Mouse (Mus musculus) lung, postnatal 0 days (tissue): ENCODE measurements at regions not wholly inside any gene's neighbourhood (a gene's known extent, or its start where the extent isn't known, plus 50 kb on each side); places are given as distances from the start of the nearest gene placed in this dataset.

Source experiments
- ATAC-seq: fragments of 200-750 bp; cut with Nextera tagmentation; 2 replicates; pipeline ENCODE4 v1.8.0; 2017; ENCODE audit warnings: moderate library complexity
- DNase-seq: peaks from one replicate; pipeline ENCODE4 v3.0.0-alpha.2; 2016; ENCODE audit warnings: low spot score
- H3K27ac ChIP-seq: fragments of 300-500 bp; sonication (generic); 2 replicates; pipeline ENCODE4 v1.5.1; 2014; ENCODE audit warnings: antibody characterized with exemption, mild to moderate bottlenecking, low read length, mixed read lengths
- H3K27me3 ChIP-seq: fragments of 300-500 bp; sonication (generic); replicated peaks from 2 replicates; pipeline ENCODE4 v1.6.1; 2014; ENCODE audit warnings: low read length, mixed read lengths; ENCODE audit not compliant: insufficient read depth
- H3K36me3 ChIP-seq: fragments of 300-500 bp; sonication (generic); 2 replicates; pipeline ENCODE4 v1.6.1; 2014; ENCODE audit warnings: low read length, mixed read lengths; ENCODE audit not compliant: insufficient read depth
- H3K4me1 ChIP-seq: fragments of 300-500 bp; sonication (generic); 2 replicates; pipeline ENCODE4 v1.6.1; 2014; ENCODE audit warnings: antibody characterized with exemption, low read depth, low read length, mixed read lengths; ENCODE audit not compliant: insufficient read depth
- H3K4me2 ChIP-seq: fragments of 300-500 bp; sonication (generic); replicated peaks from 2 replicates; pipeline ENCODE4 v1.6.1; 2014; ENCODE audit warnings: low read depth, mild to moderate bottlenecking, low read length, moderate library complexity, mixed read lengths
- H3K4me3 ChIP-seq: fragments of 300-500 bp; sonication (generic); 2 replicates; pipeline ENCODE4 v1.5.1; 2014; ENCODE audit warnings: low read depth, low read length
- H3K9ac ChIP-seq: fragments of 300-500 bp; sonication (generic); replicated peaks from 2 replicates; pipeline ENCODE4 v1.6.1; 2014; ENCODE audit warnings: low read depth, mild to moderate bottlenecking
- H3K9me3 ChIP-seq: fragments of 300-500 bp; sonication (generic); 2 replicates; pipeline ENCODE4 v1.6.1; 2016; ENCODE audit warnings: low read length, mixed read lengths
- CTCF ChIP-seq: IDR thresholded peaks from 2 replicates; pipeline ENCODE4 v1.5.1; 2016; ENCODE audit warnings: antibody characterized with exemption, mild to moderate bottlenecking
- EP300 ChIP-seq: IDR thresholded peaks from 2 replicates; pipeline ENCODE4 v1.6.1; 2016; ENCODE audit warnings: antibody characterized with exemption, mild to moderate bottlenecking, control low read depth
- WGBS: fragments of 180-500 bp; shearing (Covaris S2); extraction: QIAGEN DNeasy Blood & Tissue Kit; methylation state at CpG from one replicate; pipeline ENCODE4 v1.1.7; 2014; 5-methylcytosine and 5-hydroxymethylcytosine counted together

DNA sequence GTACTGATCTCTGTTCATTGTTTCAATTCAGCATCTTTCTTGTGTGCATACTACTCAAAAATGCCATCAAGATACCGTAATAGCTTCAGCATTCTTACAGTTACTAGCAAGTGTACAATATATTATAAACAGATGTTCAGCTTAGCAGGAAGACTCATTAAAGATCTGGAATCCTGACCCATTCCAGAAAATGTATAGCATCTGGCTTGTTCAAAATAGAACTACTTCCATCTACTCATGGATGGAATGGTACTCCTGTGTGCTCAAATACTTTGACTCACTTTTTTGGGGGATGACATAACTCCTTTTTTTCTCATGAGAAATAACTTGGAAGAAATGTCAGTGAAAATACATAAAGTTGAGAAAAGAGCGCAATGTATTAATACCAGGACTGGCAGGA is 291.2 kb upstream of the Manea start:
- TF ChIP-seq CTCF (no peak), EP300 (no peak)
- no peaks in the 10 kb centered on the region for H3K36me3 ChIP-seq
- H3K4me1 ChIP-seq, result no peaks in the 10 kb centered on the region
- no peaks in the 10 kb centered on the region for H3K9me3 ChIP-seq
- no peaks in the 10 kb centered on the region for H3K27me3 ChIP-seq
- no peak for ATAC-seq
- no peak overlapping the region for H3K4me3 ChIP-seq
- WGBS, result 85% methylated on average over 2 of the region's 2 CpGs
- no peak for DNase-seq
- H3K9ac ChIP-seq, result no peak overlapping the region
- no peak overlapping the region for H3K4me2 ChIP-seq
- H3K27ac ChIP-seq, result no peak overlapping the region

DNA sequence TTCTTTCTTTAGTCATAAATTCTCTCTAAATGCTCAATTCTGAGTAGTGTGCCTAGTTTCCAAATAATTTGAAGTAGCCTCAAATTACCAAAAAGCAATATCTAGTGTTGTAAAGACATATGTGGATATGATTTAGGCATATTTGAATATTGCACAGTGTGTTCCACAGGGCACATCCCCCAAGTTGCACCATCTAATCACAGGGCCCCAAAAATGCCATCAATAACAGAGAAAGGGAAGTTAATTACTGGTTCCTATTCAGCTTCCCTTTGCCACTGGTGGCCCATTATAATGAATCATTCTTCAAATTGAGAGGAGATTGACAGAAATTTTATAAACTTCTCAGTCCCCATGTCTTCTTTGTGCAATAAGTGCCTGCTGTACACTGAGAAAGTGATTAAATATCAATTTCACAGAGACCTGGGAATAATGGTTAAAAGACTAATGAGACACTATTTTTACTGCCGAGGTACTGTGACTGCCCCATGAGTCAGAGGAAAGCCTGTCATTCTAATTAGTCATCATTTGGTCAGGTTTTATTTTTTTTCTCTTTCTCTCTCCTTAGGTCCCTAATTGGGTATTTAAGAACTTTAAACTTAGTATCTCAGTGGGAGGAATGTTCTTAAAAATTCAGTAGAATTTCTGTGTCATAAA is 284.0 kb upstream of the Manea start:
- H3K9me3 ChIP-seq, result no peaks in the 10 kb centered on the region
- no peak overlapping the region for H3K27ac ChIP-seq
- WGBS, result 50% methylated on average over 1 of the region's 1 CpGs
- H3K27me3 ChIP-seq, result no peaks in the 10 kb centered on the region
- H3K4me3 ChIP-seq, result no peak overlapping the region
- no peak overlapping the region for H3K9ac ChIP-seq
- H3K4me1 ChIP-seq, result no peaks in the 10 kb centered on the region
- no peak for TF ChIP-seq CTCF
- no peaks in the 10 kb centered on the region for H3K36me3 ChIP-seq
- H3K4me2 ChIP-seq, result no peak overlapping the region
- ATAC-seq, result no peak
- no peak for DNase-seq

DNA sequence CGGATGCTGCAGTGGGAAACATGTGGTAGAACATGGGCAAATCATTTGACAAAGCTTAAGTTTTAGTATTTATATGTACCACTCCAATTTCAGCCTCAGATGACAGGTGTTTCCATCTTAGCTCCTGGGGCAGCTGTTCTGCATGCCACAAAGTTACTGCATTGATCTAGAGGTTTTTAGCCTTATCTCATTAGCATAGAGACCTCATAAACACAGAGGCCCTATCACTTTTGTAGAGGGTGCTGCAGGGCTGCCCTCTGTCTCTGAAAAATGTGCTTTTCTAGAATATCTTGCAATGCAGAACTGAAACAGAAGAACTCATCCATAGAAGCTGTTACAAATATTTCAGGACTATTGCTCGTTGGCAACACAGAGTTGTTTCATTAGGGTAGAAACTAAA is 283.0 kb upstream of the Manea start:
- Histone ChIP-seq H3K9me3 (no peaks in the 10 kb centered on the region), H3K4me2 (no peak overlapping the region), H3K27me3 (no peaks in the 10 kb centered on the region), H3K4me3 (no peak overlapping the region), H3K27ac (no peak overlapping the region), H3K9ac (no peak overlapping the region), H3K36me3 (no peaks in the 10 kb centered on the region), H3K4me1 (no peaks in the 10 kb centered on the region)
- no peak for ATAC-seq
- 57% methylated on average over 2 of the region's 2 CpGs for WGBS
- DNase-seq, result no peak
- TF ChIP-seq CTCF, result no peak
- no peak for TF ChIP-seq EP300

DNA sequence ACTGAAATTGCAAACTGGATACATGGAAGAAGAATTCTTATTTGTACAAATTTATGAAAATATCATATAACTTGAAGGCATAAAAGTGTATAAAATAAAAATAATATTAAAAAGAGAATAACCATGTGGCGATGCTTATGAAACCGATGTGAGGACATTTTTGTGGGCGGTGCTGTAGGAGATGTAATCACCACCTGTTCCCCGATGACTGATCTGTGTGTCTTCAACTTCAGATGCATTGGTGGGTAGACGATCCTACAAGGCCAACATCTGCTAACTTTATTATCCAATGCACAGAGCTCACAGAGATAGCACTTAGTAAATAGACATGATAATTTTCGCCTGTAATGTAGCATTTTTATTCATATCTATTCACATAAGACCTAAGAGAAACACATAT is 281.1 kb upstream of the Manea start:
- Histone ChIP-seq H3K27me3 (no peaks in the 10 kb centered on the region), H3K9me3 (no peaks in the 10 kb centered on the region), H3K4me3 (no peak overlapping the region), H3K9ac (no peak overlapping the region), H3K4me1 (no peaks in the 10 kb centered on the region), H3K27ac (no peak overlapping the region), H3K36me3 (no peaks in the 10 kb centered on the region), H3K4me2 (no peak overlapping the region)
- TF ChIP-seq CTCF (no peak), EP300 (no peak)
- no peak for ATAC-seq
- no peak for DNase-seq
- 79% methylated on average over 6 of the region's 6 CpGs for WGBS

DNA sequence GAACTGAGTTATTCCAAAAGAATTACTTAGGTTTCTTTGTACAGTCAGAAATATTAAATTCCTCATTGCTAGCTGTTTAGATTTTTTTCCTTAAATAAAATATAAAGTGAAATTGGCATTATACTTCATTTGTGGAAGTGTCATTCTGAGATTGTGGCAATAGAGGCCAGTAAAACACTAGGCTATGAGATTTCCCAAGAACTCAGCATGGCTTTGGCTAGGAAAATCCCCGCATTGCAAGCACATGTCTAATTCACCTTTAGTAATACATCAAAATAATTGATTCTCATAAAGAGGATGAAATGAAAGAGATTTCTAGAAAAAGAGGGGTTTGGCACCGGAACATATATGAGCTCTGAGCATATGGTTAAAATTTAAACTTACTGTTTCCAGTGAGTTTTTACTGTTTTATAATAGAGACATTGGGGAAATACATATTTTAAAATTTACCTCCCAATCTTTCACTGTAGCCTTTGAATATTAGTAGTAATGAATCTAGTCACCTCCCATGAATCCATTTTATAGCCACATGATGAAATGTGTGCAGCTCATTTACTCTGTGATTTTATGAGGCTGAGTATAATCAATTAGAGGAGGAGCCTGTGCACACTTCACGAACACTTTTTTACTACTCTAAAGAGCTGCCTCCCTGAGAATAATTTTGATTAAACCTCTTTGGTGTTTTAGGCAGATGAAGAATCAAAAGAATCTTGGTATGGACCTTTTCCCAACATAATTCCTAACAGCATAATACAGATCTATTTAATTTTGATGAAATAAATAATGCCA is 242.6 kb upstream of the Manea start:
- H3K27ac ChIP-seq, result no peak overlapping the region
- ATAC-seq (no peak), DNase-seq (no peak)
- no peaks in the 10 kb centered on the region for H3K27me3 ChIP-seq
- no peak overlapping the region for H3K4me3 ChIP-seq
- no peak overlapping the region for H3K4me2 ChIP-seq
- no peak overlapping the region for H3K9ac ChIP-seq
- no peaks in the 10 kb centered on the region for H3K9me3 ChIP-seq
- WGBS, result 74% methylated on average over 3 of the region's 3 CpGs
- H3K4me1 ChIP-seq, result no peaks in the 10 kb centered on the region
- H3K36me3 ChIP-seq, result no peaks in the 10 kb centered on the region
- no peak for TF ChIP-seq EP300
- no peak for TF ChIP-seq CTCF

DNA sequence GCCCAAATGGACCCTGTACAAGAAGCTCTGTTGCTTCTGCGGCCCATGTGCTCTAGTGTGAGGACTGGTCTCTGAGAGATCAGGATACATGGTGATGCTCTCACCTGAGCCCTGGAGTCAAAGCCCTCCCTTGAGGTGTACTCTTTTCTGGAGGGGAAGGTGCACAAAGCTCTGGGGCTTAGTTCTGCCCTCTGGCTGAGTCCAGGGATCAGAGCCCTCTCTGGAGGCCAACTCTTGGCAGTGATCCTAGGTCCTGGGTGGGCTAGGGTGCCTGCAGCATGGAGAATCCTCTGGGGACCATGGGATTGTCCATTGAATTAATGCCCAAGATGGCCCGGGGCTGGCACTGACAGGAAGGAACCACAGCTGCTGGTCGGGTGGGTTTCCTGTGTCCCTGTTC is 209.0 kb upstream of the Manea start:
- Histone ChIP-seq H3K27ac (no peak overlapping the region), H3K4me2 (no peak overlapping the region), H3K4me1 (no peaks in the 10 kb centered on the region), H3K36me3 (no peaks in the 10 kb centered on the region), H3K27me3 (no peaks in the 10 kb centered on the region), H3K9me3 (no peaks in the 10 kb centered on the region), H3K9ac (no peak overlapping the region), H3K4me3 (no peak overlapping the region)
- 73% methylated on average over 3 of the region's 3 CpGs for WGBS
- no peak for DNase-seq
- no peak for ATAC-seq
- TF ChIP-seq CTCF (no peak), EP300 (no peak)
